Mouse (Mus musculus) stomach, postnatal 0 days (tissue): Measurements from ENCODE around the gene Cenpo.

Experiments used
- CTCF ChIP-seq: IDR thresholded peaks from 2 replicates; pipeline ENCODE4 v1.5.1; 2016; ENCODE audit warnings: antibody characterized with exemption, low read depth, mild to moderate bottlenecking, moderate library complexity
- EP300 ChIP-seq: optimal IDR thresholded peaks from 2 replicates; pipeline ENCODE3; 2016; ENCODE audit warnings: antibody characterized with exemption

DNA sequence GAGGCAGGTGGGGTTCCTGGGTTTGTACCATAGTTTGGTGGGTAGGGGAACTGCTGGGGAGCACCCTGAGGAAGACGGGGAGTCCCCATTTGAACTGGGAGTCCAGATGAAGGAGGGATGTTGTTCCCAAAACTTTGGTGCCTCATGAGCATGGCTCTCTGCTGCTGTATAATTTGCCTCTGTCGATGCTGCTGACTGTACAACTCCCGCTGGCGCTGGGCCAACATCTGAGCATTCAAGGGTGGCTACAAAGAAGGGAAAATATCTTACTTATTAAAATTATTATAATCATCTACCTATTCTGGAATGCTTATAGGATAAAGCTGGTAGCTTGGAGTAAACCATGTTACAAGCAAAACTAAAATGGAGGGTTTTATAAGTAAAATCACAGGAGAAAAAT, 33.7 kb upstream of the Cenpo start:
- TF ChIP-seq CTCF (no peak), EP300 (no peak)
